Mouse (Mus musculus): Measurements from ENCODE around the gene Bex2.
"Not testable (repeated sequence)": the region's sequence is repeated elsewhere in the genome, so short reads cannot be mapped to it uniquely, and the experiment has no call there.

Gene Bex2

DNA sequence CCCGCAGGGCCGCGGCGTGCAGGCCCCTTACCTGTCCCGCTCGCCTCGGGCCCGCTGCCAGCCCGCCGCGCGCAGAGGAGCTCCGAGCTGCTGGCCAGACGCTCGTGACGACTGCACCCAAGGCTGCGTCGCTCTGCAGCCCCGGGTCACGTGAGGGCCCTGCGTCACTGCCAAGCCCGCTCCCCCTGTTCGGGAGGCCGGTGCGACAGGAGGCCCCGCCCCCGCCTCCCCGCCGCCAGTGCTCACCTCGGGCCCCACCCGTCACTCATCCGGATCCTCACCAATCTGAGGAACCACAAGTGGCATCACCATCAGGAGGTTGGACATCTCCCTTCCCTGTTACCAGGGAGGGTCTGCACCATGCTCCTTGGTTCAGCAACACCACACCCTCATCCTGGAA is at the start of gene Bex2:
Bex2 (minus strand) TSS at position 217 of the 400 bp plus-strand sequence.
- DNase-seq: peak; percentile 0

- DNase-seq: no peak
Observed at GRCm38 (mm10) chrX:136115419-136115961, 47.5 kb upstream of the Bex2 start.

DNA sequence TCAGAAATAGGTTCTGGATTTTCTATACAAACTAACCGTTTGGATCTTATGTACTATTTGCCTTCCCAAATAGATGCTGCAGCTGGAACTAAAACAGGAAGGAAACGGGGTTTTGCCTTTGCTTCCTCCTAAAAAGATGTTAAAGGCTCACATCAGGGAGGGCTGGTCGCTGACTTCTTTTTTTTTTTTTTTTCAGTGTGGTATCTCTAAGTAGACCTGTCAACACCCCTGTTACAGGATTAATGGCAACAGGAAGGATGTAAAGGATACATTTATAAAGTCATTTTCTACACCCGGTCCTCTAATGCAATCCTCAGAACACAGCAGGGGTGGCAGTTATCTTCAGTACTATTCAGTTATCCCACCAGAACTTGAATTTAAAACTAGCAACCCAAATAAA is 47.0 kb upstream of the Bex2 start:
- DNase-seq: no peak

DNA sequence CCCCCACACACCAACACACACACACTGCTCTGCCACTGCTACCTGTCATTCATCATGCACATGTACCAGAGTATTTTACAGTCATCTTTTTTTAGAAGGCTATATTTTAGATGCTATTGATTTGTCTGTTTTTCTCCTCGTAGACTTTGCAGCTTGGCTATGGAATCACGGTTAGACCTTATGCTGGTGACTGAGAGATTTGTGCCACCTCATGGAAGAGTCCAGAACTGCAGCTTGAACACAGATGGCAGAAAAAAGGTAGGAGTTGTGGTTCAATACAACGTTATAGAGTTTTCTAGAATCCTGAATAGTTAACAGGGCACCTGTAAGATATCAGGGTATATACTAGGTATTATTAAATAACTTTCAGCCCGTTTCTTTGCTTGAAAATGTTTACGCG is 39.9 kb upstream of the Bex2 start:
- DNase-seq: peak; percentile 42

- DNase-seq: no peak
Observed at GRCm38 (mm10) chrX:136104724-136105088, 36.7 kb upstream of the Bex2 start.

DNA sequence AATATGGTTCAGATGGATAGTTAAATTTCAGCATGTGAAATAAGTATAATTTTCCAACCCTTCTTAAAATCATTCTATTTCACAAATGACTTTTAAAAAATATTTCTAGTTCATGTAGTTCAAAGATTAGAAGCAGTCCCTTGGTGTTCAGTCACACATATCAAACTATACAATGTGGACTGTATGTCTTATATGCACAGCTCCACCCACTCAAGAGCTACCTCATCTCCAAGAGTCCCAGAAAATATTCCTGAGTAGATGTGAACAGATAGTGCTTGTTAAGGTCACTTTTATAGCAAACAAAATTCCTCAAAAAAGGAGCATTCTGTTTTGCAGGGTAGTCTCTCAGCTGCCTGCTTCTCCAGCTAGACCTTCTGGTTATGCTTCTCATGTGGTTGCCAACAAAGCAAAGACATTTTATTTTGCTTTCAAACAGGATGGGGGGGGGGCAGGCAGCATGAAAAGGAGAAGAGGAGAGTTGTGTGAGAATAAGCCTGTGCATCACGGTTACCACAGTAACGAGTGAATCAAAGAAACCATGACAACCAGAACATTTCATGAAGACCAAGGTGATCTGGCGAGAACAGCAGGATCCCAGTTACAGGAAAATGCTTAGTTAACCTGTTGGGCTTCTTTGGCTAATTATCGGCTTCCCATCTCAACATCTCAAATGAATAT is 36.1 kb upstream of the Bex2 start:
- no peak for DNase-seq

DNA sequence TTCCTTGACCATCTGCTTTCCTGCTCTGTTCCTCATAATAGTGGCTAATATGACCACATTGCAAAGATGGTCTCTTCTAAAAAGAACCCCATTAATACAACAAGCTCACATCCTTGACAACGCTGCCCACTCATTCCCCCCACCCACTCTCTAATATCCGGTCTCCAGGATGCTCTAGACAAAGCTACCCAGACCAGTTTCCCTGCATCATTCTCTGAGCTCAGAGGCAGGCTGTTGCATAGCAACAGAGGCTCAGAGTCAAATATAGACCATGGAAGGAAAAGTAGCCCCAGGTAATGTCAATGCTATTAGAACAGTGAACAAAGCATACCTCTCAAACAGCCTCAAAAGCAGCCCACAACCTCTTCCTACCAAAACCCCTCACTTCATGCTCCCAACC is 26.4 kb upstream of the Bex2 start:
- no peak for DNase-seq

GRCm38 (mm10) chrX:136092497-136093279 is 24.7 kb upstream of the Bex2 start:
- no peak for DNase-seq

DNA sequence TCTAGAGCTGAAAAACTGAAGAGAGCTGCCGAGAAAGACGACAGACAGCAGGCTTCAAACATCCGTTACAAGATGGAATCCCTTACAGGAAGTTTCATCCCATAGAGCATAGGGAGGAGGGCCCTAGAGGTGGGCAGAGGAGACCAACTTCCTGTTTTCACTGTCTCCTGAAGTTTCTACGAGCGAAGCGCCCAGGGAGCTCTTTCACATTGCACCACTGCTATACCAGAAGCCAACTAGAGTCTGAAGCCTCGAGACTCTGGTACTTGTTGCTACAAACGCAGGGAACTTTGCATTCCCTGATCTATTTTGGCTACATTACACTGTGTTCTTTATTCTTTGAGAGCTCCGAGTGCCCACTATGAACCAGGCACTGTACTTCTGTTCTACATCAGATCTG is 17.1 kb upstream of the Bex2 start, which contains the start of gene Nxf3:
Nxf3 (minus strand) TSS at position 101 of the 400 bp plus-strand sequence.
- DNase-seq: no peak

GRCm38 (mm10) chrX:136067201-136067991 is 640 bp downstream of the Bex2 start:
- DNase-seq: not testable (repeated sequence)

GRCm38 (mm10) chrX:136060698-136061097 is 7.3 kb downstream of the Bex2 start:
- DNase-seq: no peak

DNA sequence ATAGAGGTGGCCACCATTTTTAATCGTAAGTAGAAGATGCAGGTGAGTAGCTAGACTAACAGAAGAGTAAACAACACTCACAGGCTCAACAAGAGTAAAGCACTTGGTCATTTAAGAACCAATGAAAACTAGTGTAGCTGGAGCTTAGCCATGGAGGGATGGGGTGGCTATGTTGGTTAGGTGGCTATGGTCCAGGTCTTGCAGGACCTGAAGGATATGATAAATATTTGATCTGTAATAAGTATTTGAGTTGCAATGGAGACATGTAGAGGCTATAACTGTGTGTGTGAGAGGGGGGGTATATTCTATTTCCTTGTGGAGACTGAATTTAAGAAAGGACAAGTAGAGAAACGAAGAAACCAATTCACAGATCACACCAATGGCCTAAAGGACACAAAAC is 16.8 kb downstream of the Bex2 start:
- DNase-seq: no peak

- peak; percentile 50 for DNase-seq
Observed at GRCm38 (mm10) chrX:136047528-136047927, 20.5 kb downstream of the Bex2 start.

- no peak for DNase-seq
Observed at GRCm38 (mm10) chrX:136043726-136044125, 24.3 kb downstream of the Bex2 start.

DNA sequence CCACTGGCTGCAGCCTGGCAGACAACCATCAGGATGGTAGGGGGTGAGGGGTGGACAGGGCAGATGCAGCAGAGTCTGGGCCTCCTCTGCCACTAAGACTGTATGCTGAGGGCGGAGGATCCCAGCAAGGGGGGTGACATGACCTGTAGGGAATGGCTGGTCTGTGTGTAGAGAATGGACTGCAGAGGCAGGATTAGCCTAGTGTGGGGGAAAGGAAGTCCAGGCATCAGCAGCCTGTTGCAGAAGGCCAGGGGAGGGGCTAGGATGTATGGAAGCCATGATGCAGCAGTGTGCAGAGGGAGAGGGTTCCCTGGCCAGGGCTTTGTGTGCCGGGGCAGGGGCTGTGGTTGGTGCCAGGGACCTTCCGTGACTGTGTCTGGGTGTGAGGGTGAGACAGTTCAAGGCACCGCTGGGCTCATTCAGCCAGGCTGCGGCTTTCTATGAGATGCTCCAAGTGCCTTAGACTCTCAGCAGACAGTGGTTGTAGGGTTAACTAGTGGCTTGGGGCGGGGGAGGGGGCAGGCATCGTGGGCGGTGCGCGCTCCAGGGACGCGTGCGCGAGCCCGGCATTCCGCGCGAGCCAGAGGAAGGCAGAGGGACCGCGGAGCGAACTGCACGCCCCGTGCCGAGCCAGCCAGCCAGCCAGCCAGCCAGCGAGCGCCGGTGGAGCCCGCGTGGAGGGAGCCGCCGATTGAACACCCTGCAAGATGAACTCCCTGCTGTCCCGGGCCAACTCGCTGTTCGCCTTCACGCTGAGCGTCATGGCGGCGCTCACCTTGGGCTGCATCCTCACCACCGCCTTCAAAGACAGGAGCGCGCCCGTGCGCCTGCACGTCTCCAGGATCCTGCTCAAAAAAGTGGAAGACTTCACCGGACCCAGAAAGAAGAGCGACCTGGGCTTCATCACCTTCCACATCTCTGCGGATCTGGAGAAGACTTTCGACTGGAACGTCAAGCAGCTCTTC is 35.0 kb downstream of the Bex2 start, which contains the start of gene Arxes1:
Arxes1 (plus strand) TSS at position 569 of the 965 bp plus-strand sequence.
- DNase-seq: not testable (repeated sequence)

- no peak for DNase-seq
Observed at GRCm38 (mm10) chrX:136030331-136030730, 37.7 kb downstream of the Bex2 start.
